Mouse (Mus musculus): ENCODE measurements around the gene 4933407L21Rik. TPM values are rescaled to one million over a fixed set of nuclear protein-coding genes. Genes with fewer than 3 reads are reported as not detected.

The 4933407L21Rik gene
- total RNA-seq (2021) = 1 to 10 TPM; 5.2 to 7.7 TPM
- long read RNA-seq, experiment 1, partial matches to known transcripts = 0 of 3 reads
- long read RNA-seq, experiment 1, other reads (novel, unspliced or antisense) = 1 of 3 reads
- long read RNA-seq, experiment 2, partial matches to known transcripts = 0 of 1 reads
- long read RNA-seq, experiment 2, other reads (novel, unspliced or antisense) = 0 of 1 reads

DNA sequence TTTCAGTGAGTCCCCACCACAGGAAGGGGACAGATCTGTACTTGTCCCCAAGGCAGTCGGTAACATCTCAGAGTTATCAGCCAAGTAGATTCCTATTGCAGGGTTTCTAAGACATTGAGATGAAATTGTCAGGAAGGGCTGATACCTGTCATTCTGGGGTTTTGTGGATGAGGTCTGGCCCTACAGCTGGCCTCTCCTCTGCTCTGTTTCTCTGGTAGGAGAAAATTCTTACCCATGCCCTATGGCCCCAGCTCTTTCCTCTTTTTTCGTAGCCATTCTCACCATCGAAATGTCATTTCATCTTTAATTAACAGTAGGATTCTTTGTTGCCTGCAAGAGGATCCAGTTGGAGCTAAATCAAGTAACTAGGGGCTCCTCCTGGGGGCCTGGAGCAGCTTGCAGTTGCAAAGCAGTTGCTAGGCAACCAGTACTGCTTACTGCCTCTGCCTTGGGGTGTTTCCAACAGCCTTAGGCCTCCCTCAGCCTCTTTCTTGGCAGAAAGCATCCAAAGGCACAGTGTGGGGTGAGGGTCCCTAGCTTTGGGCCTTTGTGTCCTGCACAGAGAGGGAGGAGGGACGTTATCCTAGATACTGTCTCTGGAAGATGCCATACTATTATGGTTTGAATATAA, at the start of gene 4933407L21Rik:
Gene 4933407L21Rik (plus strand): TSS at position 427 of the 631 bp plus-strand sequence.
- peak; percentile 70 to 79 for DNase-seq (ENCODE audit: low spot score in 2 of 2)

GRCm38 (mm10) chr1:85882003-85882402, 46.3 kb upstream of the 4933407L21Rik start:
- no peak for DNase-seq (ENCODE audit: low spot score in 2 of 2)

- no peak for DNase-seq (ENCODE audit: low spot score in 2 of 2)
These were observed 41.1 kb upstream of the 4933407L21Rik start for GRCm38 (mm10) chr1:85887221-85887620.

DNA sequence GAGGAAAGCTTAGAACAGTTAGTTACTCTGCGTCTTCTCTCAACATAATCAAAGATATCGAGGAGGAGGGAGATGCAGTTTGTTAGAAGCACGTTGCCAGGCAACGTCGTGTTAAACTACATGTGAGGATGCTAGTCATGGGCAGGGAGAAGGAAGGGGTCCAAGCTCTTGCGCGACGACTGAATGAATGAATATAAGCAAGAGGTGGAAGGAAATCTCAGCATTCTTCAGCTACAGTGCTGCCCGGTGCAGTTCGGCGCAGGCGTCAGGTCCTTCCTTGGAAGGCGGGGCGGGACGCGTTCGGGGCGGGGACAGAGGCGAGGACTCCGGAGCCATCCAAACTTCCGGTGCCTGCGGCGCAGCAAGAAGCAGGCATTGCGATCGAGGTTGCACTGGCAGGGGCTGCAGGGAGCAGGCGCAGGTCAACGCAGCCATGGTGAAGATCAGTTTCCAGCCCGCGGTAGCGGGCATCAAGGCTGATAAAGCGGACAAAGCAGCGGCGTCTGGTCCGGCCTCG, 34.0 kb upstream of the 4933407L21Rik start, which contains the start of gene Itm2c:
Gene Itm2c (plus strand): TSS at position 51 of the 517 bp plus-strand sequence.
- peak; percentile 92 to 93 for DNase-seq (ENCODE audit: low spot score in 2 of 2)

DNA sequence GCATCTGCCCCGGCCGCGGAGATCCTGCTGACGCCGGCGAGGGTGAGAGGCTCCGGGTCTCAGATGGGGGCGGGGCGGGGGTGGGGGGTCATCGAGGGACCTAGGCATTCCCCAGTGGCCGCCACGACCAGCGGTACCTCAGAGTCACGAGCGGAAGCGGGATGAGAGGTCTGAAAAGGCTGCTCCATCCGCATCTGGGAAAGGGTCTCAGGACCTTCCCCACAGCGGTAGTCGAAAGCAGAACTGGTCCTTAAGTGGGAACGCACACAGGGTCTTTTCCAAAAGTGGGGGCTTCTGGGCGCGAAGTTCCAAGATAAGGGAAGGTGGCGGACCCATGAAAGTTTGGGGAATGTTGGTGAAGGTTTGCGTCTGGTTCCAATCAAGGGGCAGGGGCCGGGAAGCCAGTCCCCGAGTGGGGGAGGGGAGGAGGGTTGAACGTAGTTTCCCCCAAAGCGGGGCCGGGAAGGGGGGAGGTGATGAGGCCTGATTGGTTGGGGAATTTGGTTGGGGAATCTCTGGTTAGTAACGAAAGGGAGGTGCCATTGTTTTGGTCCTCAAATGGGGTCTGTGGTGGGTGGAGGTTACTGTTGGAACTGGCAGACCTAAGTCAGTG, 33.4 kb upstream of the 4933407L21Rik start:
- no peak for DNase-seq (ENCODE audit: low spot score in 2 of 2)

DNA sequence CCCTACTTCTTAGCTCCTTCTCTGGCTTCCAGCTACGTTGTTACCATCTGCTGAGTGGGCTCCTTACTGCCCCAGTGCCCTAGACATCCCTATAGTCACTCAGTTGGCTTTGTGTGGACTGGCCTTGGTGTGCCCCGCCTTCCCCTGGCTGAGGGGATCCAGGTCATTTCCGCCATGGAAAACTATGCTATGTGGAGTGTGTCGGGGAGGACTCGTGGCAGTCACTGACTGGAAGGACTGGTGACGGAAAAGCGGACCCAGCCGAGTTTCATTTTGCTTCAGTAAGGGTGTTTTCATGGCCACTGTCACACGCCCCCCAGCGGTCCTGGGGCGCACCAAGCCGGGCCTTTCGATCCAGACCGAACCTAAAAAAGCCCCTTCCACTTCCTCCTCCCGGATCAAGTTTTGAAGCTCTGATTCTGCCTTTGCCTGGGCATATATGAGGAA, 32.9 kb upstream of the 4933407L21Rik start:
- peak; percentile 63 to 74 for DNase-seq (ENCODE audit: low spot score in 2 of 2)

GRCm38 (mm10) chr1:85896110-85896509, 32.2 kb upstream of the 4933407L21Rik start:
- no peak for DNase-seq (ENCODE audit: low spot score in 2 of 2)

GRCm38 (mm10) chr1:85896781-85897700, 31.2 kb upstream of the 4933407L21Rik start:
- DNase-seq (ENCODE audit: low spot score in 2 of 2) = no peak

DNA sequence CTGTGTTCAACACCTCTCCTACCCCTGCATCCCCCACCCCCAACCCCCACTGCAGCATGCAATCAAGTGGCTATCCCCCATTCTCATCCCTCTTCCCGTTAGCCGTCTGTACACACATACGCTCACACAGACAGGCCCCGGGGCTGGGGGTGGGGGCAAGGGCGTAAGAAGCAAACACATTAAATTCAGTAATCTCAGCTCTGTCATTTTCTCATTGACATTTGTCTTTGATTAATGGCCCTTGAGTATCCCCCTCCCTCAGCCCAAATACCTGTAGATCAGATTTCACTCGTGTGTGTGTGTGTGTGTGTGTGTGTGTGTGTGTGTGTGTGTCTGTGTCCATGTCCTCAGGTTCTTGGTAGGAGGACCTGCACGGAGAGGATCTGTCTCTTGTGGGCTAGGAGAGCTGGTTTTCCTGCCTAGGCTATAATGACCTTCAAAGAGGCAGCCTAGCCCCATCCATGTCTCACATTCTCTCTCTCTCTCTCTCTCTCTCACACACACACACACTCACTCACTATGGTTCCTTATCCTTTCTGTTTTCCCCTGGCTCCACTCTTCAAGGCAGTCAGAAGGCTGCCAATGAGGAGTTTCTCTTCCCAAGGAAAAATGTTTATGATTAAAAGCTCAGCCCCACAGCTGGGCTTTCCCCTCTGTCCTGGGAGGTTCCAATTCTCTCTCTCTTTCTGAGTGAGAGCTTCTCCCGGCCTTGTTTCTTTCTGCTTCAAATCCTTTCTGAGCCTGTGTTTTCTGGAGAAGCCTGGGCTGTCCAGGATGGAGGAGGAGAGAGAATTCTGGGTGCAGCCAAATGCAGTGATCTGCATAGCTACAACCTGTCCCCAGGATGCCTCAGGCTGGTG, 30.2 kb upstream of the 4933407L21Rik start:
- no peak for DNase-seq (ENCODE audit: low spot score in 2 of 2)

GRCm38 (mm10) chr1:85898761-85899387, 29.4 kb upstream of the 4933407L21Rik start:
- DNase-seq (ENCODE audit: low spot score in 2 of 2) = peak in 1 of 2 experiments; percentile 48

GRCm38 (mm10) chr1:85899388-85899761, 28.9 kb upstream of the 4933407L21Rik start:
- no peak for DNase-seq (ENCODE audit: low spot score in 2 of 2)

DNA sequence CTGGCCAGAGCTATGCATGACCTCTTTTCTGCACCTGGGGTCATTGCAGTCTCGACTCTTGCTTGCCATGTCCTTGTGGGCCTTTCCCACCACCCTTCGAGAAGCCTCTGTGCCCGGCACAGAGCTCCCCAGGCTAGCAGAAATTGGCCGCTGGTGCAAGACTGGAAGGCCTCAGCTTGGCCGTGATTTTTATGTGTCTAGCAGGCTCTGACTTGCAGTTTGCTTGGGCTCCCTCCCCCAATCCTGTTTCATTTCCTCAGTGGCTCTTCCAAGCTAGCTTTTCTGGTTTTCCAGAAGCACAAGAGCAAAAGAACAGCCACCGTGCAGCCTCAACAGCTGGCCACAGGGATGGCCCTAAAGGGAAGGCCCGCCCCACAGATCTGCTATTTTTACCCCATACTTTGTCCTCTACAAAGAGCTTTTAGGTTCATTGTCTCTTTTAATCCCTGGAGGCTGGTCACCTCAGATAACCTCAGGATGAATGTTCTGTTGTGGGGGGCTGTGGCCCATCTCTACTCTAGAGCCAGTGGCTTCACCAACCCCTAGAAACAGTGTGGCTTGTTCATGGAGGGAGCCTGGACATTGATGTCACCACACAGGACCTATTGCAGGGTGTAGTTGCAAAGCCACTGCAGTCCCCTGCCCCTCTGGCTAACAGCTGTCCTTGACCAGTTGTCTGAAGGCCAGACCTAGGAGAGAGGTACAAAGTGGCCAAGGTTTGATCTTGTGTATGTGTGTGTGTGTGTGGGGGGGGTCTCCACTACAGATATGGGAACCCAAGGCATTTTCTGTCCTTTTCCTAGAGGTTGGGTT, 27.6 kb upstream of the 4933407L21Rik start:
- no peak for DNase-seq (ENCODE audit: low spot score in 2 of 2)

- DNase-seq (ENCODE audit: low spot score in 2 of 2) = no peak
These were observed 26.7 kb upstream of the 4933407L21Rik start for GRCm38 (mm10) chr1:85901516-85902107.

DNA sequence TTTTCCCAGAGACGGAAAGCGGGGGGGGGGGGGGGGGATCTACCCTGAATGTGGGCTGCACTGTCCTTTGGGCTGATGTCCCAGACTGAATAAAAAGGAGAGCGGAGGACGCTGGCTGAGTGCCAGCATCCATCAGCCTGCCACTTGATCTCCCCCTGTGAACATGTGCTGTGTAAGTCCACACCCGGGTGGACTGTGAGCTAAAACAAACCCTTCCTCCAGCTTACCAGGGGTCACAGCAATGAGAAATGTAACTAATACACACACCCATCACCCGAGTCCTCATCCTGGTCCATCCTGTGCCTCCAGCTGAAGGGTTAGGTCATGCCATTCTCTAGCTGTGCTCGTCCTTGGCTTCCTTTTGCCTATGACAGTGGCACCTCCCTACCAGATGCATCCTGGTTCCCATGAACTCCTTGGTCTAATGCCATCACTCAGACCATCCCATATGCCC, 26.1 kb upstream of the 4933407L21Rik start:
- no peak for DNase-seq (ENCODE audit: low spot score in 2 of 2)

GRCm38 (mm10) chr1:85906892-85907291, 21.4 kb upstream of the 4933407L21Rik start:
- DNase-seq (ENCODE audit: low spot score in 2 of 2) = no peak

DNA sequence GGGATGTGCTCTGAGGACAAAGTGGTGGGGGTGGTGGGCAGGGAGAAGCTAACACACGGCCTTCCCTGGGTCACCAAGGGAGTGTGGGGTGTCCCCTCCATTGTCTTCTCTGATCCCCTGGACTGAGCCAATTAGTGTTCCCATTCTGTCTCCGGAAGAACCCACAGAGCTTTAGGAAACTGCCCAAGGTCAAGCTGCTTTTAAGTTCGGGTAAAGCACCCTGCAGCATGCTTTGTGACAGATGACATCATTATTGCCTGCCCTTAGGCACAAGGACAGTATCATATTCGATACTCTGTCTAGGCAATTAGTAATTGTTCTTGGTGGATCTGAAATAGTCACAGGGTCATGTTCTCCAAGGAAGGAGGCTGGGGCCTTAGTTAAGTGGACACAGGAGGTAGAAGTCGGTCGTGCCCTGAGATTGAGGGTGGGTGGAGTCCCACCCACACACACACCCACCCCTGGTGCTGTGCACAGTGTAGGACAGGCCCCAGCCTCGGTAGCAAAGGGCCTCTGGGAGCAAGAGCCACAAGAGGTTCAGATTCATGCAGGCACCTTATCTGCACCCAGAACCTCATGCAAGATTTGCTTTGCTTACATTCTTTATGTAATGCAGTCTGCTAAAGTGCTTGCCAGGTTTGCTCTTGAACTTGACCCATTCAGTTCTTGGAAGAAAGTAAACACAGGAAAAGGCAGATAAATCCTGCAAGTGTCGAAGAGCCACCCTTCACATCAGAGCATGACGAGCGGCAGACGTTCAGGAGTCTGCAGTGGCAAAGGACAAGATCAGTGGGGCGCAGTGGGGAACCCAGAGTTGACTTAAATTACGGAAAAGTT, 19.3 kb upstream of the 4933407L21Rik start:
- DNase-seq (ENCODE audit: low spot score in 2 of 2) = no peak

GRCm38 (mm10) chr1:85913078-85913755, 15.1 kb upstream of the 4933407L21Rik start:
- DNase-seq (ENCODE audit: low spot score in 2 of 2) = no peak

Data from left cerebral cortex, adult 18-20 months (tissue).